Mouse (Mus musculus): ENCODE measurements around the gene Lrrc8d. TPM values are rescaled to one million over a fixed set of nuclear protein-coding genes. Genes with fewer than 3 reads are reported as not detected.

Gene Lrrc8d
- polyA plus RNA-seq, 1 experiment, result 5.7 TPM

- Histone ChIP-seq H3K27ac (ENCODE audit: control insufficient read depth, insufficient read depth, low read length) (no peak overlapping the region), H3K4me1 (replicated peaks; ENCODE audit: control insufficient read depth, insufficient read depth, low read length) (0 out of 2 replicates have a peak, but pooled peaks cover 3% of the 10 kb centered on the region), H3K27me3 (ENCODE audit: control insufficient read depth, insufficient read depth, low read length) (no peaks in the 10 kb centered on the region), H3K4me3 (ENCODE audit: control insufficient read depth, insufficient read depth, low read length) (no peak overlapping the region), H3K36me3 (ENCODE audit: control insufficient read depth, insufficient read depth, low read length) (no peaks in the 10 kb centered on the region)
- WGBS, result 69% methylated on average over 15 of the region's 15 CpGs
- DNase-seq, result no peak
- TF ChIP-seq CTCF (IDR thresholded peaks at IDR 0.05; ENCODE audit: borderline replicate concordance, control insufficient read depth, extremely low read depth, insufficient read depth, low read length, poor library complexity) (no peak), POLR2A (IDR thresholded peaks at IDR 0.05; ENCODE audit: control insufficient read depth, extremely low read depth, insufficient read depth, low read length, poor library complexity) (no peak)
Measured at GRCm38 (mm10) chr5:105822521-105823498, 123.0 kb downstream of the Lrrc8d start.

DNA sequence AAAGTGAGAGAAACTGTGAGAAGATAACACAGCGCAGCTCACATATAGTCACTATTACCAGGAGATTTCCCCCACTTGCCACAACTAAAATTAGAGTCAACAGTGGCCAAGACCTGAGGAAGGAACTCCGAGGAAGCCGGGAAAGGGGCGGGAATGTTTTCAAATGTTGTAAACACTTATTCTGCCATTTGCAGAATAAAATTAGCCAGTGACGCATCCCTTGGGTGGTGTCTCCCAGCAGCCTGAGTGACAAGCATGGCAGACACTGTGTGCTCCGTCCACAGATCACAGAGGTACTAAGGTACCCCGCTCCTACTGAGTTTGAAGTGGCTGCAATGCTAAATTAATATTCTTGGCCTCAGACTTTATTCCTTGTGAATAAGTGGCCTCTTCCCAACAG, 124.5 kb downstream of the Lrrc8d start:
- Histone ChIP-seq H3K27me3 (ENCODE audit: control insufficient read depth, insufficient read depth, low read length) (no peaks in the 10 kb centered on the region), H3K27ac (ENCODE audit: control insufficient read depth, insufficient read depth, low read length) (no peak overlapping the region), H3K4me1 (replicated peaks; ENCODE audit: control insufficient read depth, insufficient read depth, low read length) (0 out of 2 replicates have a peak, but pooled peaks cover 3% of the 10 kb centered on the region), H3K4me3 (ENCODE audit: control insufficient read depth, insufficient read depth, low read length) (no peak overlapping the region), H3K36me3 (ENCODE audit: control insufficient read depth, insufficient read depth, low read length) (no peaks in the 10 kb centered on the region)
- 93% methylated on average over 7 of the region's 7 CpGs for WGBS
- no peak for TF ChIP-seq CTCF (IDR thresholded peaks at IDR 0.05; ENCODE audit: borderline replicate concordance, control insufficient read depth, extremely low read depth, insufficient read depth, low read length, poor library complexity)
- TF ChIP-seq POLR2A (IDR thresholded peaks at IDR 0.05; ENCODE audit: control insufficient read depth, extremely low read depth, insufficient read depth, low read length, poor library complexity), result no peak
- no peak for DNase-seq

- no peaks in the 10 kb centered on the region for H3K27me3 ChIP-seq (ENCODE audit: control insufficient read depth, insufficient read depth, low read length)
- no peak overlapping the region for H3K4me3 ChIP-seq (ENCODE audit: control insufficient read depth, insufficient read depth, low read length)
- no peak overlapping the region for H3K27ac ChIP-seq (ENCODE audit: control insufficient read depth, insufficient read depth, low read length)
Measured at GRCm38 (mm10) chr5:105824827-105825226, 125.1 kb downstream of the Lrrc8d start.

GRCm38 (mm10) chr5:105826916-105827510, 127.2 kb downstream of the Lrrc8d start:
- WGBS, result 96% methylated on average over 5 of the region's 5 CpGs

More at GRCm38 (mm10) chr5:105824827-105825226, 125.1 kb downstream of the Lrrc8d start:
- 94% methylated on average over 4 of the region's 4 CpGs for WGBS
- no peak for DNase-seq
- no peak for TF ChIP-seq POLR2A (IDR thresholded peaks at IDR 0.05; ENCODE audit: control insufficient read depth, extremely low read depth, insufficient read depth, low read length, poor library complexity)
- TF ChIP-seq CTCF (IDR thresholded peaks at IDR 0.05; ENCODE audit: borderline replicate concordance, control insufficient read depth, extremely low read depth, insufficient read depth, low read length, poor library complexity), result no peak
- Histone ChIP-seq H3K36me3 (ENCODE audit: control insufficient read depth, insufficient read depth, low read length) (no peaks in the 10 kb centered on the region), H3K4me1 (replicated peaks; ENCODE audit: control insufficient read depth, insufficient read depth, low read length) (0 out of 2 replicates have a peak, but pooled peaks cover 3% of the 10 kb centered on the region)

GRCm38 (mm10) chr5:105828050-105828449, 128.3 kb downstream of the Lrrc8d start:
- Histone ChIP-seq H3K36me3 (ENCODE audit: control insufficient read depth, insufficient read depth, low read length) (no peaks in the 10 kb centered on the region), H3K27me3 (ENCODE audit: control insufficient read depth, insufficient read depth, low read length) (no peaks in the 10 kb centered on the region), H3K4me1 (replicated peaks; ENCODE audit: control insufficient read depth, insufficient read depth, low read length) (0 out of 2 replicates have a peak, but pooled peaks cover 1% of the 10 kb centered on the region), H3K27ac (ENCODE audit: control insufficient read depth, insufficient read depth, low read length) (no peak overlapping the region), H3K4me3 (ENCODE audit: control insufficient read depth, insufficient read depth, low read length) (no peak overlapping the region)
- no peak for DNase-seq
- TF ChIP-seq POLR2A (IDR thresholded peaks at IDR 0.05; ENCODE audit: control insufficient read depth, extremely low read depth, insufficient read depth, low read length, poor library complexity) (no peak), CTCF (IDR thresholded peaks at IDR 0.05; ENCODE audit: borderline replicate concordance, control insufficient read depth, extremely low read depth, insufficient read depth, low read length, poor library complexity) (no peak)
- WGBS, result 96% methylated on average over 3 of the region's 3 CpGs

More at GRCm38 (mm10) chr5:105826916-105827510, 127.2 kb downstream of the Lrrc8d start:
- Histone ChIP-seq H3K27me3 (ENCODE audit: control insufficient read depth, insufficient read depth, low read length) (no peaks in the 10 kb centered on the region), H3K4me3 (ENCODE audit: control insufficient read depth, insufficient read depth, low read length) (no peak overlapping the region), H3K4me1 (replicated peaks; ENCODE audit: control insufficient read depth, insufficient read depth, low read length) (0 out of 2 replicates have a peak, but pooled peaks cover 3% of the 10 kb centered on the region), H3K27ac (ENCODE audit: control insufficient read depth, insufficient read depth, low read length) (no peak overlapping the region), H3K36me3 (ENCODE audit: control insufficient read depth, insufficient read depth, low read length) (no peaks in the 10 kb centered on the region)
- TF ChIP-seq POLR2A (IDR thresholded peaks at IDR 0.05; ENCODE audit: control insufficient read depth, extremely low read depth, insufficient read depth, low read length, poor library complexity) (no peak), CTCF (IDR thresholded peaks at IDR 0.05; ENCODE audit: borderline replicate concordance, control insufficient read depth, extremely low read depth, insufficient read depth, low read length, poor library complexity) (no peak)
- DNase-seq, result no peak

DNA sequence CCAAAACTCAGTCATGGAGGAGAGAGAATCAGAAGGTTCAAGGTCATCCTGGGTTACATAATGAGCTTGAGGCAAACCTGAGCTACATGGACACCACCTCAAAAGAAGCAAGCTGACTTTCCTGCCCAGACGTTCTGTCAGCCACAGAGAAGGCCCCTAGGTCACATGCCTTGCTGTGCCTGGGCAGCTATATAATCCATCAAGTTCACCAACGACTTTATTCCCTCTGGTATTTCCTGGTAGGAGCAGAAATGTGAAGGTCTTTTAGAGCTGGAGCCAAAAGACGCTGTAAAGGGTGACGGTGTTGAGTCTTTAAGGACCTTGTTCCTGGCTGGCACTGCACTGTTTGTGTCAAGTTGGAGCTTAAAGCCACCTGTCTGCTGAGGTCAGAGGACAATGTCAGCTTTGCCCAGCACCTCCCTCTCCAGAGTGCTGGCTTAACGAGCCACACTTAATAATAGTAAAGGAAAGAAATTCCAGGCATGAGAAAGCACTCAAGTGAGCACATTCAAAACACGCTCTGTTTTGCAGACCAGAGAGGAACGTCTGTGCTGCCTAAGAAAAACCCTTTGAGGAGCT, 129.3 kb downstream of the Lrrc8d start:
- H3K27ac ChIP-seq (ENCODE audit: control insufficient read depth, insufficient read depth, low read length), result no peak overlapping the region
- 80% methylated on average over 7 of the region's 7 CpGs for WGBS
- no peak for DNase-seq
- H3K36me3 ChIP-seq (ENCODE audit: control insufficient read depth, insufficient read depth, low read length), result no peaks in the 10 kb centered on the region
- no peak for TF ChIP-seq CTCF (IDR thresholded peaks at IDR 0.05; ENCODE audit: borderline replicate concordance, control insufficient read depth, extremely low read depth, insufficient read depth, low read length, poor library complexity)
- no peak for TF ChIP-seq POLR2A (IDR thresholded peaks at IDR 0.05; ENCODE audit: control insufficient read depth, extremely low read depth, insufficient read depth, low read length, poor library complexity)
- no peaks in the 10 kb centered on the region for H3K4me1 ChIP-seq (replicated peaks; ENCODE audit: control insufficient read depth, insufficient read depth, low read length)
- H3K27me3 ChIP-seq (ENCODE audit: control insufficient read depth, insufficient read depth, low read length), result no peaks in the 10 kb centered on the region
- no peak overlapping the region for H3K4me3 ChIP-seq (ENCODE audit: control insufficient read depth, insufficient read depth, low read length)

Measured in thymus, adult 2 months (tissue).